Mouse (Mus musculus): ENCODE measurements around the gene Arhgap45. TPM values are rescaled to one million over a fixed set of nuclear protein-coding genes. Genes with fewer than 3 reads are reported as not detected.

Gene Arhgap45
- polyA plus RNA-seq, 1 experiment, result 36.8 TPM

DNA sequence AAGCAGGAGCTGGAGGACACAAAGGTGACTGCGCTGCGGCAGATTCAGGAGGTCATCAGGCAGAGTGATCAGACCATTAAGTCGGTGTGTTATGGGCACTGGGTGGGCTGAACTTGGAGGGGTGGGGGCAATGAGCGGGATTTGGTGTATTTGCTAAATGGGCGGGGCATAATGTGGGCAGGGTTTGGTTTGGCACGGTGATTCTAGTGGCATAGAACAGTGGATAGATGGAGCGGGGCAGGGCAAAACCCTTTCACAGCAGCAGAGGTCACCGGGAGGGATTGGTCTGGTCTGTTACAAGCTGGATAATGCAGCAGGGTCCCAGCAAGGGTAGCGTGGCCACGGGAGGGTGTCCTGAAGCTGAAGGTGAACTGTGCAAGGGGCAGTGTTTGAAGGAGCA is 9.0 kb downstream of the Arhgap45 start:
- H3K4me1 ChIP-seq (ENCODE audit: control insufficient read depth, insufficient read depth, insufficient read length, low read length), result peaks cover 28% of the 10 kb centered on the region
- WGBS, result 57% methylated on average over 10 of the region's 10 CpGs
- TF ChIP-seq POLR2A (IDR thresholded peaks at IDR 0.05; ENCODE audit: low read depth, low read length) (no peak), CTCF (IDR thresholded peaks at IDR 0.05; ENCODE audit: extremely low read depth, insufficient read length, insufficient replicate concordance, low read depth, low read length) (no peak)
- no peaks in the 10 kb centered on the region for H3K36me3 ChIP-seq (ENCODE audit: control insufficient read depth, insufficient read depth, low read length)
- H3K4me3 ChIP-seq (ENCODE audit: low read depth, low read length), result no peak overlapping the region
- H3K27ac ChIP-seq (ENCODE audit: insufficient read depth, low read depth, low read length), result no peak overlapping the region
- no peaks in the 10 kb centered on the region for H3K27me3 ChIP-seq (ENCODE audit: control insufficient read depth, insufficient read depth, low read length)

- WGBS, result 58% methylated on average over 12 of the region's 12 CpGs
- no peak overlapping the region for H3K4me3 ChIP-seq (ENCODE audit: low read depth, low read length)
- no peaks in the 10 kb centered on the region for H3K27me3 ChIP-seq (ENCODE audit: control insufficient read depth, insufficient read depth, low read length)
- no peak overlapping the region for H3K27ac ChIP-seq (ENCODE audit: insufficient read depth, low read depth, low read length)
- TF ChIP-seq POLR2A (IDR thresholded peaks at IDR 0.05; ENCODE audit: low read depth, low read length) (no peak), CTCF (IDR thresholded peaks at IDR 0.05; ENCODE audit: extremely low read depth, insufficient read length, insufficient replicate concordance, low read depth, low read length) (no peak)
- no peaks in the 10 kb centered on the region for H3K36me3 ChIP-seq (ENCODE audit: control insufficient read depth, insufficient read depth, low read length)
- peaks cover 27% of the 10 kb centered on the region for H3K4me1 ChIP-seq (ENCODE audit: control insufficient read depth, insufficient read depth, insufficient read length, low read length)
Measured at GRCm38 (mm10) chr10:80025889-80026288, 9.4 kb downstream of the Arhgap45 start.

DNA sequence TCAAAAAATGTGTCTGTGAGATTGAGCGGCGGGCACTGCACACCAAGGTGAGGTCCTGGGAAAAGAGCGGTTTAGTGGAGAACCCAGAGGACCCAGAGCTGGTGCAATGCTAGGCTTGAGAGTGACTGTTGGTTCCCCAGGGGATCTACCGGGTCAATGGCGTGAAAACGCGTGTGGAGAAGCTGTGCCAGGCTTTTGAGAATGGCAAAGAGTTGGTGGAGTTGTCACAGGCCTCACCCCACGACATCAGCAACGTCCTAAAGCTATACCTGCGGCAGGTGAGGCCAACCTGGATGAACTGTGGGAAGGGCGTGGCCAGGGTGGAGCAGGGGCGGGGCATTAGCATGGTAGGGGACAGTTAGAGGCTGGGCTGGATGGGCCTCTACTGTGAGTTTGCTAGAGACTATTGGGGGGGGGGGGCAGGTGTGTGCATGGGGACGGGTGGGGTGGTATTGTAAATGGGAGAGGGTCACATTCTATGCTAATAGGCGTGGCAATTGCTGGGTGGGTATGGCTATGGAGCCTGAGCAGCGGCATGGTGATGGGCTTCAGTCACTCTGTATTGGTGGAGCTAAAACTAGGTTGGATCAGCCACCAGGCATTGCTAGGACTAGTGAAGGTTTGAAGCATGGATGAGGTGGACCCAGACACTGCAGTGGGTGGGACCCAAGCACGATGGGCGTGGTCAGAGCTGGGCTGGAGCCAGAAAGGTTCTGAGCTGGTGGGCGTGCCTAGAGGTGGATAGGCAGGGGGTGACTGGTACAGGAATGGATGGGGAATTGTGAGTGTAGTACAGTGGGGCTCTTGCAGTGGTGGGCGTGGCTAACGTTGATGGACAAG is 11.4 kb downstream of the Arhgap45 start:
- Histone ChIP-seq H3K27ac (ENCODE audit: insufficient read depth, low read depth, low read length) (no peak overlapping the region), H3K4me1 (ENCODE audit: control insufficient read depth, insufficient read depth, insufficient read length, low read length) (peaks cover 37% of the 10 kb centered on the region), H3K4me3 (ENCODE audit: low read depth, low read length) (no peak overlapping the region), H3K27me3 (ENCODE audit: control insufficient read depth, insufficient read depth, low read length) (no peaks in the 10 kb centered on the region), H3K36me3 (ENCODE audit: control insufficient read depth, insufficient read depth, low read length) (no peaks in the 10 kb centered on the region)
- TF ChIP-seq POLR2A (IDR thresholded peaks at IDR 0.05; ENCODE audit: low read depth, low read length) (no peak), CTCF (IDR thresholded peaks at IDR 0.05; ENCODE audit: extremely low read depth, insufficient read length, insufficient replicate concordance, low read depth, low read length) (no peak)
- WGBS, result 53% methylated on average over 20 of the region's 20 CpGs

DNA sequence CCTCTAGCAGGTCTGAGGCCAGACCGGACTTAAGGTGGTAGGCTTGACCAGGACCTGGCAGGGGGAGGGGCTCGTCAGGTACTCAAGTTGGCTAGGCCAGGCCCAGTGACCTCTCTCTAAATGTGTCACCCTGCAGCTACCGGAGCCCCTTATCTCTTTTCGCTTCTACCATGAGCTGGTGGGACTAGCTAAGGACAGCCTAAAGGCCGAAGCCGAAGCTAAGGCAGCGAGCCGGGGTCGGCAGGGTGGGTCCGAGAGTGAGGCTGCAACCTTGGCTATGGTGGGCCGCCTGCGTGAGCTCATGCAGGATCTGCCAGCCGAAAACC is 12.0 kb downstream of the Arhgap45 start:
- H3K36me3 ChIP-seq (ENCODE audit: control insufficient read depth, insufficient read depth, low read length), result no peaks in the 10 kb centered on the region
- H3K27ac ChIP-seq (ENCODE audit: insufficient read depth, low read depth, low read length), result no peak overlapping the region
- no peaks in the 10 kb centered on the region for H3K27me3 ChIP-seq (ENCODE audit: control insufficient read depth, insufficient read depth, low read length)
- WGBS, result 93% methylated on average over 13 of the region's 13 CpGs
- TF ChIP-seq CTCF (IDR thresholded peaks at IDR 0.05; ENCODE audit: extremely low read depth, insufficient read length, insufficient replicate concordance, low read depth, low read length) (no peak), POLR2A (IDR thresholded peaks at IDR 0.05; ENCODE audit: low read depth, low read length) (no peak)
- H3K4me3 ChIP-seq (ENCODE audit: low read depth, low read length), result no peak overlapping the region
- peaks cover 41% of the 10 kb centered on the region for H3K4me1 ChIP-seq (ENCODE audit: control insufficient read depth, insufficient read depth, insufficient read length, low read length)

DNA sequence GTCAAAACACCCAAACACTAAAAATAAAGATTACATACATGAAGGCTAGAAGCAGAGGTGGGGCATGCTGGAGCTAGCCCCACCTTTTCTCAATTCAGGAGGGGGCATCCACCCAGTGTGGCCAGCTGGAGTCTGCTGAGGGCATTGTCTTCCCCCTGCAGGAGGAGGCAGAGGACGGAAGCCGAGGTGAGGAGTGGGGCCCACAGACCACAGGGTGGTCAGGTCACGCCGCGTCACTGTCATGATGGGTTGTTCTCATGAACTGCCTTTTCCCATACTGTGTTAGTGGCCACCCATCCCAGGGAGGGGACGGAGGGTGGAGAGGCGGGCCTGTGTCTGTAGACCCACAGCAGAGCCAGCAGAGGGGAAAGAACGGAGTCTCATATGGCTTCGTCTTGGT is 13.7 kb downstream of the Arhgap45 start:
- Histone ChIP-seq H3K36me3 (ENCODE audit: control insufficient read depth, insufficient read depth, low read length) (peaks cover under 1% of the 10 kb centered on the region; the same call in 1 of the 2 replicates), H3K4me1 (ENCODE audit: control insufficient read depth, insufficient read depth, insufficient read length, low read length) (peaks cover 41% of the 10 kb centered on the region)
- TF ChIP-seq CTCF (IDR thresholded peaks at IDR 0.05; ENCODE audit: extremely low read depth, insufficient read length, insufficient replicate concordance, low read depth, low read length) (no peak), POLR2A (IDR thresholded peaks at IDR 0.05; ENCODE audit: low read depth, low read length) (no peak)

DNA sequence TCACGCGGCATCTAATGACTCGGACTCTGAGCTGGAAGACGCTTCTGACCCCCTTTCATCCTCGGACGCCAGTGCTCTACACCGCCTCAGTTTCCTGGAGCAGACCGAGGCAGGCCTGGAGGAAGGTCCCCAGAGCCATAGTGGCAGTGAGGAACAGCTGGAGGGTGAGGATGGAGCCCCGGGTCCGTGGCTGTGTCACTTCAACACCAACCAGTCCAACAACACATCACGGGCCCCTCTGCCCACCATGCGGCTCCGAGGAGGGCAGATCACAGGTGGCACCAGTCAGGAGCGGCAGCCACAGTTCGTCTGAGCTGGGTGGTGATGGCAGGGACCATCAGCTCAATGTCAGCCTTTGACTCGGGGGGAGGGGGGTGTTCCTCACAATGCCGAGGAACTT is 14.3 kb downstream of the Arhgap45 start:
- Histone ChIP-seq H3K27me3 (ENCODE audit: control insufficient read depth, insufficient read depth, low read length) (no peaks in the 10 kb centered on the region), H3K27ac (ENCODE audit: insufficient read depth, low read depth, low read length) (no peak overlapping the region), H3K4me3 (ENCODE audit: low read depth, low read length) (no peak overlapping the region), H3K4me1 (ENCODE audit: control insufficient read depth, insufficient read depth, insufficient read length, low read length) (peaks cover 38% of the 10 kb centered on the region), H3K36me3 (ENCODE audit: control insufficient read depth, insufficient read depth, low read length) (peaks cover 6% of the 10 kb centered on the region)
- TF ChIP-seq CTCF (IDR thresholded peaks at IDR 0.05; ENCODE audit: extremely low read depth, insufficient read length, insufficient replicate concordance, low read depth, low read length), result no peak
- TF ChIP-seq POLR2A (IDR thresholded peaks at IDR 0.05; ENCODE audit: low read depth, low read length), result no peak
- WGBS, result 89% methylated on average over 17 of the region's 17 CpGs

More for the DNA sequence above, 13.7 kb downstream of the Arhgap45 start:
- no peak overlapping the region for H3K4me3 ChIP-seq (ENCODE audit: low read depth, low read length)
- no peak overlapping the region for H3K27ac ChIP-seq (ENCODE audit: insufficient read depth, low read depth, low read length)
- H3K27me3 ChIP-seq (ENCODE audit: control insufficient read depth, insufficient read depth, low read length), result no peaks in the 10 kb centered on the region
- WGBS, result 85% methylated on average over 9 of the region's 9 CpGs

- TF ChIP-seq POLR2A (IDR thresholded peaks at IDR 0.05; ENCODE audit: low read depth, low read length) (no peak), CTCF (IDR thresholded peaks at IDR 0.05; ENCODE audit: extremely low read depth, insufficient read length, insufficient replicate concordance, low read depth, low read length) (no peak)
- Histone ChIP-seq H3K36me3 (ENCODE audit: control insufficient read depth, insufficient read depth, low read length) (peaks cover 24% of the 10 kb centered on the region), H3K27ac (ENCODE audit: insufficient read depth, low read depth, low read length) (peak overlapping the region; percentile 99)
Measured at GRCm38 (mm10) chr10:80032799-80033480, 16.5 kb downstream of the Arhgap45 start.

More at GRCm38 (mm10) chr10:80032799-80033480, 16.5 kb downstream of the Arhgap45 start:
- 3% methylated on average over 5 of the region's 5 CpGs for WGBS
- H3K4me3 ChIP-seq (ENCODE audit: low read depth, low read length), result no peak overlapping the region
- peaks cover 29% of the 10 kb centered on the region for H3K4me1 ChIP-seq (ENCODE audit: control insufficient read depth, insufficient read depth, insufficient read length, low read length)
- no peaks in the 10 kb centered on the region for H3K27me3 ChIP-seq (ENCODE audit: control insufficient read depth, insufficient read depth, low read length)

All from small intestine, adult 2 months (tissue).